Mouse (Mus musculus) gonadal fat pad, adult 2 months (tissue): ENCODE measurements around the gene Man1c1. TPM values are rescaled to one million over a fixed set of nuclear protein-coding genes. Genes with fewer than 3 reads are reported as not detected.

Source experiments
- DNase-seq: peaks from one replicate; pipeline ENCODE4 v3.0.0-alpha.2; 2012; ENCODE audit warnings: low read depth
- polyA plus RNA-seq: library from polyadenylated mRNA; depleted of rRNA; stranded (reverse); fragments of >200 nt; gene quantifications from 2 replicates; pipeline ENCODE4 v1.2.3, GENCODE M21; 2012

The Man1c1 gene
- polyA plus RNA-seq, 1 experiment, result 5.7 TPM

GRCm38 (mm10) chr4:134724974-134725373 is 20.9 kb upstream of the Man1c1 start:
- DNase-seq, result no peak

- DNase-seq, result no peak
Observed at GRCm38 (mm10) chr4:134723251-134723650, 19.2 kb upstream of the Man1c1 start.

- DNase-seq, result no peak
Observed at GRCm38 (mm10) chr4:134721076-134721475, 17.0 kb upstream of the Man1c1 start.

GRCm38 (mm10) chr4:134720371-134720770 is 16.3 kb upstream of the Man1c1 start:
- DNase-seq, result no peak

- no peak for DNase-seq
Observed at GRCm38 (mm10) chr4:134719489-134719888, 15.4 kb upstream of the Man1c1 start.

GRCm38 (mm10) chr4:134713937-134714336 is 9.8 kb upstream of the Man1c1 start:
- no peak for DNase-seq

- no peak for DNase-seq
Observed at GRCm38 (mm10) chr4:134705311-134705710, 1.2 kb upstream of the Man1c1 start.

GRCm38 (mm10) chr4:134704590-134704989 is 500 bp upstream of the Man1c1 start:
- no peak for DNase-seq

GRCm38 (mm10) chr4:134702981-134703834 is 882 bp downstream of the Man1c1 start:
- DNase-seq, result no peak

- peak; percentile 26 for DNase-seq
Observed at GRCm38 (mm10) chr4:134701934-134702333, 2.2 kb downstream of the Man1c1 start.

- no peak for DNase-seq
Observed at GRCm38 (mm10) chr4:134700911-134701310, 3.2 kb downstream of the Man1c1 start.

- DNase-seq, result no peak
Observed at GRCm38 (mm10) chr4:134693202-134693940, 10.7 kb downstream of the Man1c1 start.

GRCm38 (mm10) chr4:134692388-134692787 is 11.7 kb downstream of the Man1c1 start:
- DNase-seq, result no peak

- DNase-seq, result no peak
Observed at GRCm38 (mm10) chr4:134686022-134686661, 17.9 kb downstream of the Man1c1 start.

- DNase-seq, result no peak
Observed at GRCm38 (mm10) chr4:134684637-134685338, 19.3 kb downstream of the Man1c1 start.

- no peak for DNase-seq
Observed at GRCm38 (mm10) chr4:134683892-134684291, 20.2 kb downstream of the Man1c1 start.

GRCm38 (mm10) chr4:134683008-134683407 is 21.1 kb downstream of the Man1c1 start:
- DNase-seq, result no peak

GRCm38 (mm10) chr4:134682423-134682822 is 21.7 kb downstream of the Man1c1 start:
- no peak for DNase-seq

GRCm38 (mm10) chr4:134681819-134682218 is 22.3 kb downstream of the Man1c1 start:
- DNase-seq, result no peak

- DNase-seq, result no peak
Observed at GRCm38 (mm10) chr4:134677556-134678508, 26.3 kb downstream of the Man1c1 start.

- DNase-seq, result no peak
Observed at GRCm38 (mm10) chr4:134675800-134676199, 28.3 kb downstream of the Man1c1 start.
